Mouse (Mus musculus): Measurements from ENCODE around the gene Gm20388.

GRCm38 (mm10) chr8:120497503-120497946 is 586.9 kb downstream of the Gm20388 start:
- TF ChIP-seq CTCF (IDR thresholded peaks at IDR 0.05; ENCODE audit: borderline replicate concordance, insufficient read depth, low read depth, low read length), result no peak
- no peak for TF ChIP-seq POLR2A (IDR thresholded peaks at IDR 0.05; ENCODE audit: borderline replicate concordance, insufficient read depth, low read length)
